Mouse (Mus musculus): ENCODE measurements around the gene Magi2. TPM values are rescaled to one million over a fixed set of nuclear protein-coding genes. Genes with fewer than 3 reads are reported as not detected.
A peak's percentile ranks its signal among the peaks of the same experiment; 100 is the strongest.
"Not testable (repeated sequence)": the region's sequence is repeated elsewhere in the genome, so short reads cannot be mapped to it uniquely, and the experiment has no call there.

Magi2 gene
- total RNA-seq, 2 experiments from 2014 or later = 2.2 to 2.4 TPM

DNA sequence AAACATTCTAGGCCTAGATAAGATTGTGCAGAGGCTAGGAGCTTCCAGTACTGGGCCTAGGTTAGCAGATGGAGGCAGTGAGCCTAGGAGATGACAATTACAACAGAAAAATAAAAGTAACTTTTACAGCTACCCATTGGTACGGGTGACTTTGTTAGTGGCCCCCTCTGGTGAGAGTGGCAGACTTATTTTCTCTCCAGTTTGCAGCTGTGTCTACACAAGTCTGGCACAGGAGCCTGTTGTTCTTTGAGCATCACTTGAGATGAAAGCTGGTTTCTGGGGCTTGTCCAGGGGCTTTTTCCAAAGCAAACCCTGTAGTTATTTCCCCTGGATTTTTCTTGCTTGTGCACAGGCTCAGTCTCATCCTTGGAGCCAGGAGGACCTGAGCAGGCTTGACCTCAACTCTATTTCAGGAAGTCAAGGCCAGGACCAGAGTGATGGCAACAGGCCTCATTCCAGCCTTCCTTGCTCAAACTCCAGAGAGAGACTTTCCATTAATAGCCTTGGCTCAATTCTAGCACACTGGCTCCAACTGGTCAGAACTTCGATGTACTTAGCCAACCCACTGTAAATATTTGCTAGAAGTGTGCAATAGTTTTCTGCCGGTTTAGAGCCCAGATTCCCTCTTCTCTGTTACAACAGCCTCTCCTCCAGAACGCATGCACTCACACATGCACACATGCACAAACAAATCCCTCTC lies 1493.5 kb downstream of the Magi2 start:
- intact Hi-C loops (cut with DNase I) = no loop called here
- peak; percentile 64 to 69 for DNase-seq

DNA sequence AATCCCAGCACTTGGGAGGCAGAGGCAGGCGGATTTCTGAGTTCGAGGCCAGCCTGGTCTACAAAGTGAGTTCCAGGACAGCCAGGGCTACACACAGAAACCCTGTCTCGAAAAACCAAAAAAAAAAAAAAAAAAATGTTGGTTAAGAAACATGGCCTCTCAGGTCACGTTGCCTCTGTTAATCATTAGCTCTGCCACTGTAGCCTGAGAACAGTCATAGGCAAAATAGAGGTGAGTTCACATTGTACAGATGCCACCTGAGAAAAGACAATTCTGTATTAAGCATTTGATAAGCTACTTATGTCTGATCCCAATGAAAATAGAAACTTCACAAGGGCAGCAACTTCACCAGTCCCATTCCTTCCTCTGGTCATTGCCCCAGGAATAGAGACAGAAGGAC lies 1496.4 kb downstream of the Magi2 start:
- DNase-seq; intact Hi-C loops (cut with DNase I): not testable (repeated sequence)

DNA sequence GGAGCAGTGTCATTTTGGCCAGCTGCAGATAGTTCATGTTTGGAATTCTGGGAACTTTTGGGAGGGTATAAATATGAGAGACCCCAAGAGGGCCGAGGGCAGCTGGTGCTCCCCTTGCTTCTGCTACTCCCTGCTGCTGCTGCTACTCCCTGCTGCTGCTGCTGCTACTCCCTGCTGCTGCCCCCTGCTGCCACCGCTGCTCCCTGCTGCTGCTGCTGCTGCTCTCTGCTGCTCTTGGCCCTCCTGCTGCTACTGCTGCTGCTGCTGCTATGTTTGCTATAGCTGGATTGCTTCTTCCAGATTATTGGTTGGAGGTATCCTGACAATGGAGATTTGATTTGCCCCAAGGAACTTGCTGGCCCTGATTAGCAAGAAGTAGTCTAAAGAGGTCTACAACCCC lies 1512.0 kb downstream of the Magi2 start:
- intact Hi-C loops (cut with DNase I) = no loop called here

DNA sequence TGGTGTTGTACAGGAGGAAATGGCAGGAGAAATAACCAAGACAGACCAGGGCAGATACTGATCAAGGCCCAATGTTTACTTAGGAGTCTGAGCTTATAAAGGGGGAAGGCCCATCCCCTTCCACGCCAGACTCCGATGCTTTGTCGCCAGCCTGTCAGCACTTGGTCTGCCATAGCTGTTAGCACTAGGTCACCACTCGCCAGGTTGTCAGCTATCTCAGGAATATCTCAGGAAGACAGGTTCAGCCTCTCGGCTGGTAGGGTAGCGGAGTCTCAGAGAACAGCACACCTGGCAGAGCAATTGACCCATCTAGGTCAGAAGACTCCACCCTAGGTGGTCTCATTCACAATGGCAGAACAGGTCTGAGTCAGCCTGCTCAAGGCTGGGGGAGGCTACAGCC lies 1514.4 kb downstream of the Magi2 start:
- no peak for DNase-seq
- intact Hi-C loops (cut with DNase I) = no loop called here

More for the DNA sequence above, 1512.0 kb downstream of the Magi2 start:
- no peak for DNase-seq

DNA sequence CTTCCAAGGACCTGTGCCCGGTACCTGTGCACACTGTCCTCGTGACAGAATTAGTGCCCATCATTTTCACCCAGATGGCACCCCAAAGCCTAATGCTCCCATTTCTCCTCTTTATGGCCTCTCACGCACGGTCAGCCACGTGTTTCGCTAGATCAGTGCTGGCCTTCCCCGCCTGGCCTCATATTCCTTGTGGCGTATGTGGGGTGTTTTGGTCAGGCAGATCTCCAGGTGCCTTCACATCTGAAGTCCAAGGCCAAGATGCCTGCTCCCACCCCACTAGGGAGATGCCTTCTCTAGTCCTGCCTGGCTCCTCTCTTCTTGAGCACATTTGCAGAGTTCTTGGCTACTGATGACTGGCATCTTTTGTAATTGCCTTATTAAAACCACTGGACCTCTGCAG lies 1515.1 kb downstream of the Magi2 start:
- DNase-seq = no peak

DNA sequence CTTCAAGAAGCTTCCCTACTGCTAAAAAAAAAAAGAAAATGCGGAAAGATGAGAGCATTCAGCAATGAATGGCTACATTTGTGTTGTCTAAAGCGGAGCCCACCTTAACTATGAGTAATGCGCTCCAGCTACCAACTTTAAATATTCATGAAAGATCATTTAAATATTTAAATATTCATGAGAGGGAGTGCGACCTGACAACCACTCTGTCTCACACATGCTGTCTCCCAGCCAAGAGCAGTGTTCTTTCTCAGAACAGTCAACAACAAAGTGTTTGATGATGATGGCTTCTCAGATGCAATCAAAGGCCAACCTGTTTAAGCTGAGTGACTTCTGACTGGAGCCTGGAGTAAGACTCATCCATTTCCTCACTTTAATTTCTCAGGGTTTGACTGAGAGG lies 1521.3 kb downstream of the Magi2 start:
- DNase-seq = no peak
- intact Hi-C loops (cut with DNase I) = no loop called here

More for the DNA sequence above, 1515.1 kb downstream of the Magi2 start:
- intact Hi-C loops (cut with DNase I) = no loop called here

DNA sequence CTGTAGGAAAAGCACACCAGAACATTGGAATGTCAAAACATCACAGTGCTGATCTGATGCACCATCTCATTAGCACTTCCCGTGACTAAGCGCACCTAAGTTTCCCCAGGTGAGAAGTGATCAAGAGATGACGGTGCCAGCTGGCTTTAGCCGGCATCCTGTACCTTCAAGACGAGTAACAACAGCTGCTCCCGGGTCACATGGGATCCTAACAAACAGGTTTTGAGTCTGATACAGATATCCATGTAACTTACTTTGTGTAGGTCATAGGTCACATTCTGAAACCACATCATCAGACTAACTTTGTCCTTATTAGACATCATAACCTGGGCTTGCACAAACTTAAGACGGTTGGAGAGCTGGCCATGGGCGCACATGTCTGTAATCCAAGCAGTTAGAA lies 1522.0 kb downstream of the Magi2 start:
- intact Hi-C loops (cut with DNase I) = no loop called here
- no peak for DNase-seq

DNA sequence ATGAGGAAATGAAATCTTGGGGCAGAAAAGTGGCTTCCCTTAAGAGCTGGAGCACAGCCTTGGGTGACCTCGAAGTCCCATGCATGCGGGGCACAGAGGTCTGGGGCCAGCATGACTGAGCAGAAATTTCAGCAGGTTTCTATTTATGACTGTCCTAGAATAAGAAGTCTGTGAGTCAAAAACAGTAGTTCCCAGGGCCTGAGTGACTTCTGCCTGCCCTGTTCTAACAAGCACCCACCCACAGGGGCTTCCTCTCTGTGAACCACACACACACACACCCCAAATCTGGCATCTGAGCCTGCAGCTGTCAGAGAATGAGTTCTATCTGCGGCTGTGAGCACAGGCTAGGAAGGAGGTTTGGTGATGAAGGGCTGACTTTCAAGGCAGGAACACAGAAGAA lies 1522.7 kb downstream of the Magi2 start:
- intact Hi-C loops (cut with DNase I) = no loop called here
- no peak for DNase-seq

DNA sequence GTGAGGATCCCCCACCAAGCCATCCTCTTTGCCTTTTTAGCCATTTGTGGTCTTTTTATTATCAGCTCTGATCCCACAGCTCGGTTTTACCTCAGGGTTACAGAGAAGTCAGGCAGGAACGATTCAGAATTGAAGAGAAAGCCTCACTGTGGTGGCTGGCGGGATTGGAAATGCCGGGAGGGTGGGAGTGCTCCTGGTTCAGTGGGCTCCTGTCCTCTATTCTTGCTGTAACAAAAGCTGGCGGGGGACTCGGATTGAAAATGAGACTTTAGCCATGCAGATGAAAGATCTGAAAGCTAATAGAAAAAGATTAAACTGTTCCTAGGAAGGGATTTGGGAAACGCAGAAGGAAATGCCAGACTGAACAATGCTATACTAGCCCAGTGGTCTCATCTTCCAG lies 1524.2 kb downstream of the Magi2 start:
- intact Hi-C loops (cut with DNase I) = no loop called here
- no peak for DNase-seq

DNA sequence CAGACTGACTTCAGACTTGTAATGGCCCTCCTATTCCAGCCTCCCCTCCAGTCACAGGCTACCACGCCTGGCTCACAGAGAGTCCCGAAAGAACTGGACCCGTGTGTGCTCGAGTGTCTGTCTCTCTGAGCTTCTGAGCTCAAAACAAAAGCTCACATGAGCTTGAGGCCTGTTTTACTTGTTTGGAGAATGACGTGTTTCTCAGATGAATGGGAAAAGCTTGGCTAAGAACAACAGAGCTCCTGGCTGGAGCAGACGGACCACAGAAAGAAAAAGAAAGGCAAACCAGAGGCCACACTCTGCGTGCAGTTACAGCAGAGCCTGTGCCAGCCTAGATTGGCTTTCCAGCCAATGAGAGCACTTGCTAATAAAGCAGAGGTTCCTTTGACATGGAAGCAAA lies 1524.9 kb downstream of the Magi2 start:
- DNase-seq = peak in 1 of 2 experiments; percentile 13
- intact Hi-C loops (cut with DNase I) = no loop called here

DNA sequence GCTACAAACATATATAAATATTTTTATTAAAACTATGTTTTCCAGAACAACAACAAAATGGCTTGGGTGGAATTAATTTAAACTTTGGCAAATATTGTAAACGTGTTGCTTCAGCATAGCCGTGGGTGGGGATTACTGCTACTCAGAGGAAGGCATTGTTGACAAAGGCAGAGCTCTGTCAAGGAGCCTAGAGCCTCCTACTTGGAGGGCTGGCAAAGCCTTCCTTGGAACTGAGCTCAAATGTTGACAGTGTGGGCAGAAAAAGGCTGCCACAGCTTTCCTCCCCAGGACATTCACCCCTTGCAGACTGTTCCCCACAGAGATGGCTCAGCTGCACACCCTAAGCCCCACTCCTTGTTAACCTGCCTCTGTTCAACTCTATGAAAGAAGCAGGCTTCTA lies 1526.3 kb downstream of the Magi2 start:
- no peak for DNase-seq
- intact Hi-C loops (cut with DNase I) = no loop called here

DNA sequence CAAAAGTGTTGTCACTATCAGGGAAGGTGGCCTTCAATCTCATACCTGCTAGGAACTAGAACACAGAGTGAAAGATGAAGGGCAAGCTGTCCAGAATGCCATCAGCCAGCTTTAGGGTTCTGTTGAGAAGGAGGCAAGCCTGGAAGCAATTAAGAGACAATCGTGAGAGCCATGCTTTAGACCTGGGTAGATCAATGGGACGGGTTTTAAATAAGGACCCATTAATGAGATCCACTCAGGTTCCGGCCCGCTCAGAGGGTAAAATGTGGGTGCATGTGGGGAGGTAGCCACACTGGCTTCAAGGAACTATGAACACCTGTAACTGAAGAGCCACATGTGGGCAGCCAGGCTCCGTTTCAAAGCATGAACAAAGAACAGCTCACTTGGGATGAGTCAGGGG lies 1527.1 kb downstream of the Magi2 start:
- intact Hi-C loops (cut with DNase I) = no loop called here
- DNase-seq = no peak

Data from heart, postnatal 10 days (tissue).